Mouse (Mus musculus) stomach, embryonic 16.5 days (tissue): ENCODE data around the gene Acoxl. TPM values are rescaled to one million over a fixed set of nuclear protein-coding genes. Genes with fewer than 3 reads are reported as not detected.

Experiments used
- ATAC-seq: fragments of 200-750 bp; cut with Nextera tagmentation; 2 replicates; pipeline ENCODE4 v1.8.0; 2017; ENCODE audit warnings: moderate number of reproducible peaks, moderate TSS enrichment; ENCODE audit not compliant: insufficient read depth, low FRiP score
- H3K27ac ChIP-seq: fragments of 300-500 bp; sonication (generic); 2 replicates; pipeline ENCODE4 v1.5.1; 2014; ENCODE audit warnings: low read length
- H3K27me3 ChIP-seq: fragments of 300-500 bp; sonication (generic); 2 replicates; pipeline ENCODE4 v1.6.1; 2014; ENCODE audit warnings: low read length, control low read depth, mixed read lengths; ENCODE audit not compliant: control insufficient read depth, insufficient read depth
- H3K36me3 ChIP-seq: fragments of 300-500 bp; sonication (generic); 2 replicates; pipeline ENCODE4 v1.6.1; 2014; ENCODE audit warnings: low read length; ENCODE audit not compliant: control insufficient read depth, insufficient read depth
- H3K4me1 ChIP-seq: fragments of 300-500 bp; sonication (generic); 2 replicates; pipeline ENCODE4 v1.6.1; 2014; ENCODE audit warnings: low read length, control low read depth, mixed read lengths; ENCODE audit not compliant: control insufficient read depth, insufficient read depth
- H3K4me2 ChIP-seq: fragments of 300-500 bp; sonication (generic); 2 replicates; pipeline ENCODE4 v1.6.1; 2014; ENCODE audit warnings: low read depth, low read length, mixed read lengths
- H3K4me3 ChIP-seq: fragments of 300-500 bp; sonication (generic); replicated peaks from 2 replicates; pipeline ENCODE4 v1.5.1; 2014; ENCODE audit warnings: mild to moderate bottlenecking, low read length
- H3K9ac ChIP-seq: fragments of 300-500 bp; sonication (generic); 2 replicates; pipeline ENCODE4 v1.6.1; 2014; ENCODE audit warnings: low read length
- H3K9me3 ChIP-seq: fragments of 300-500 bp; sonication (generic); replicated peaks from 2 replicates; pipeline ENCODE4 v1.6.1; 2016; ENCODE audit warnings: low read length, control low read depth; ENCODE audit not compliant: control insufficient read depth
- WGBS: fragments of 180-500 bp; shearing (Covaris S2); extraction: QIAGEN DNeasy Blood & Tissue Kit; methylation state at CpG from one replicate; pipeline ENCODE4 v1.1.7; 2014; 5-methylcytosine and 5-hydroxymethylcytosine counted together
- polyA plus RNA-seq: library from polyadenylated mRNA; unstranded; fragments of >200 nt; fragmentation: Nextera tagmentation; extraction: Ambion mirVana; gene quantifications from 2 replicates; pipeline ENCODE4 v1.2.1, GENCODE M21; 2015

The Acoxl gene
- polyA plus RNA-seq, 1 experiment from 2014 or later = 0.04 TPM

- no peak for ATAC-seq
- no peak overlapping the region for H3K9ac ChIP-seq
- WGBS = 69% methylated on average over 2 of the region's 2 CpGs
- H3K4me2 ChIP-seq = no peak overlapping the region
- no peaks in the 10 kb centered on the region for H3K36me3 ChIP-seq
- H3K4me3 ChIP-seq = no peak overlapping the region
- no peak overlapping the region for H3K27ac ChIP-seq
- no peaks in the 10 kb centered on the region for H3K9me3 ChIP-seq
- H3K4me1 ChIP-seq = no peaks in the 10 kb centered on the region
- H3K27me3 ChIP-seq = no peaks in the 10 kb centered on the region
Observed at GRCm38 (mm10) chr2:128069025-128069424, 230.3 kb downstream of the Acoxl start.

GRCm38 (mm10) chr2:128071791-128072190 is 233.1 kb downstream of the Acoxl start:
- WGBS = 67% methylated on average over 7 of the region's 7 CpGs
- H3K4me3 ChIP-seq = no peak overlapping the region

GRCm38 (mm10) chr2:128072944-128073343 is 234.3 kb downstream of the Acoxl start:
- no peak overlapping the region for H3K4me2 ChIP-seq
- no peak overlapping the region for H3K9ac ChIP-seq
- H3K36me3 ChIP-seq = no peaks in the 10 kb centered on the region
- H3K27ac ChIP-seq = no peak overlapping the region
- H3K4me1 ChIP-seq = no peaks in the 10 kb centered on the region
- no peak for ATAC-seq
- no peak overlapping the region for H3K4me3 ChIP-seq
- H3K27me3 ChIP-seq = no peaks in the 10 kb centered on the region
- 64% methylated on average over 5 of the region's 5 CpGs for WGBS
- no peaks in the 10 kb centered on the region for H3K9me3 ChIP-seq

More at GRCm38 (mm10) chr2:128071791-128072190, 233.1 kb downstream of the Acoxl start:
- Histone ChIP-seq H3K9ac (no peak overlapping the region), H3K4me2 (no peak overlapping the region), H3K4me1 (no peaks in the 10 kb centered on the region), H3K36me3 (no peaks in the 10 kb centered on the region), H3K27ac (no peak overlapping the region), H3K27me3 (no peaks in the 10 kb centered on the region), H3K9me3 (no peaks in the 10 kb centered on the region)
- no peak for ATAC-seq

GRCm38 (mm10) chr2:128073603-128074002 is 234.9 kb downstream of the Acoxl start:
- 82% methylated on average over 2 of the region's 2 CpGs for WGBS
- no peak for ATAC-seq
- H3K9ac ChIP-seq = no peak overlapping the region

GRCm38 (mm10) chr2:128076936-128077335 is 238.3 kb downstream of the Acoxl start:
- H3K4me2 ChIP-seq = no peak overlapping the region
- no peak overlapping the region for H3K4me3 ChIP-seq
- ATAC-seq = no peak
- H3K9me3 ChIP-seq = no peaks in the 10 kb centered on the region
- WGBS = 88% methylated on average over 4 of the region's 4 CpGs
- no peaks in the 10 kb centered on the region for H3K36me3 ChIP-seq
- H3K27ac ChIP-seq = no peak overlapping the region
- no peaks in the 10 kb centered on the region for H3K27me3 ChIP-seq
- H3K4me1 ChIP-seq = no peaks in the 10 kb centered on the region
- H3K9ac ChIP-seq = no peak overlapping the region

More at GRCm38 (mm10) chr2:128073603-128074002, 234.9 kb downstream of the Acoxl start:
- Histone ChIP-seq H3K27ac (no peak overlapping the region), H3K36me3 (no peaks in the 10 kb centered on the region), H3K4me3 (no peak overlapping the region), H3K27me3 (no peaks in the 10 kb centered on the region), H3K4me1 (no peaks in the 10 kb centered on the region), H3K4me2 (no peak overlapping the region), H3K9me3 (no peaks in the 10 kb centered on the region)

GRCm38 (mm10) chr2:128078859-128079258 is 240.2 kb downstream of the Acoxl start:
- H3K27me3 ChIP-seq = no peaks in the 10 kb centered on the region
- H3K36me3 ChIP-seq = no peaks in the 10 kb centered on the region
- H3K9me3 ChIP-seq = no peaks in the 10 kb centered on the region
- H3K4me3 ChIP-seq = no peak overlapping the region
- peak; percentile 60; the same call in 1 of the 2 replicates for ATAC-seq
- no peak overlapping the region for H3K9ac ChIP-seq
- WGBS = 39% methylated on average over 5 of the region's 5 CpGs
- H3K4me2 ChIP-seq = no peak overlapping the region
- H3K27ac ChIP-seq = no peak overlapping the region
- no peaks in the 10 kb centered on the region for H3K4me1 ChIP-seq

GRCm38 (mm10) chr2:128079316-128079715 is 240.6 kb downstream of the Acoxl start:
- 76% methylated on average over 6 of the region's 6 CpGs for WGBS

GRCm38 (mm10) chr2:128083844-128084243 is 245.2 kb downstream of the Acoxl start:
- Histone ChIP-seq H3K4me3 (no peak overlapping the region), H3K36me3 (no peaks in the 10 kb centered on the region), H3K9me3 (no peaks in the 10 kb centered on the region), H3K27me3 (no peaks in the 10 kb centered on the region), H3K9ac (no peak overlapping the region), H3K27ac (no peak overlapping the region), H3K4me1 (no peaks in the 10 kb centered on the region; the same call in 1 of the 2 replicates), H3K4me2 (no peak overlapping the region)
- ATAC-seq = no peak
- WGBS = 11% methylated on average over 3 of the region's 3 CpGs

More at GRCm38 (mm10) chr2:128079316-128079715, 240.6 kb downstream of the Acoxl start:
- H3K4me1 ChIP-seq = no peaks in the 10 kb centered on the region
- H3K27ac ChIP-seq = no peak overlapping the region
- no peak overlapping the region for H3K9ac ChIP-seq
- no peaks in the 10 kb centered on the region for H3K27me3 ChIP-seq
- no peaks in the 10 kb centered on the region for H3K36me3 ChIP-seq
- H3K4me3 ChIP-seq = no peak overlapping the region
- H3K4me2 ChIP-seq = no peak overlapping the region
- no peaks in the 10 kb centered on the region for H3K9me3 ChIP-seq
- ATAC-seq = no peak

GRCm38 (mm10) chr2:128084607-128085006 is 245.9 kb downstream of the Acoxl start:
- H3K4me1 ChIP-seq = no peaks in the 10 kb centered on the region; the same call in 1 of the 2 replicates
- no peaks in the 10 kb centered on the region for H3K9me3 ChIP-seq
- no peak for ATAC-seq
- H3K27ac ChIP-seq = no peak overlapping the region
- H3K4me3 ChIP-seq = no peak overlapping the region
- H3K9ac ChIP-seq = no peak overlapping the region
- WGBS = 69% methylated on average over 5 of the region's 5 CpGs
- no peaks in the 10 kb centered on the region for H3K36me3 ChIP-seq
- no peak overlapping the region for H3K4me2 ChIP-seq
- no peaks in the 10 kb centered on the region for H3K27me3 ChIP-seq
